Mouse (Mus musculus) right cerebral cortex, adult 2 months (tissue): ENCODE results near the gene Olfr351.

Experiments
- DNase-seq, 2 experiments: peaks; one replicate each; pipeline ENCODE4 v3.0.0; 2021 to 2022; ENCODE audit warnings: low spot score in 2 of 2

Gene Olfr351

DNA sequence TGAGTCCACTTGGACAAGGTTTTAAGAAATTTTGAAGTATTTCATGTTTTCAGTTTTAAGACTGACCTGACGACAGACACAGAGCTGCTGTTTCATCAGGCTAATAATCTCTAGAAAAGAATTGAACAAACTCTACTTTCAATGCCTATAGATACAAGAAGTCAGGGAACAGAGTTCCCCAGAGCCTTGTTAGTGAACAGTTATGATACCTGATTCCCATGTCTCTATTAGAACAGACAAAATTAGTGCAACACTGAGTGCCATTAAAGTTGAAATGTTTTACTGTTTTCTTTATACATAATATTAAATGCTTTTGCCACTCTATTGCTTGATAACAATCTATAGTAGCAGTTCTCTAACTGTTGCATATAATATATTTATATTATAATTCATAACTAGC is at the start of gene Olfr351:
Olfr351 (minus strand) TSS at position 101 of the 400 bp plus-strand sequence.
- DNase-seq = no peak

GRCm38 (mm10) chr2:36905380-36905779 is 42.9 kb upstream of the Olfr351 start, which contains the start of gene Olfr354:
Gene Olfr354 (plus strand): TSS chr2:36905680.
- DNase-seq = no peak

DNA sequence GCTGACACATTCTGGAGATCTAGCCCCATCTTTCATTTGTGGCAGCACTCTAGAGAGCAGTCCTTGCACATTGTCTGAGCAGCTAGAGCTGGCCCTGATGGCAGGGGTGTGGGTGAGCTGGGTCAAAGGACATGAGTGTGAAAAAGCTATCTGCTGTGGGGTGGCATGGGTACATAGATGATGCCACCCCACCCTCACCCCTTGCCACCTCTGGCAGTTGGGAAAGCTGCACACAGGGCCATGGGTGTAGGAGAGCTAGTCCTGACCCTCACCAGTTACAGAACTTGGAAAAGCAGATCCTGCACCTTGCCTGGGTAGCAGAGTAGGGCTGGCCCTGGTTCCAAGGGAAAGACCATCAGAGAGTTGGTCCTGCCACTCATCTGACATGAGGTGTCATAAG is 34.7 kb upstream of the Olfr351 start:
- DNase-seq = no peak

GRCm38 (mm10) chr2:36892836-36893235 is 30.4 kb upstream of the Olfr351 start, which contains the start of gene Olfr353:
Gene Olfr353 (minus strand): TSS chr2:36892936.
- no peak for DNase-seq

- DNase-seq = no peak
Observed at GRCm38 (mm10) chr2:36868160-36868559, 5.7 kb upstream of the Olfr351 start, which contains the start of gene Olfr352. Gene Olfr352 (plus strand): TSS chr2:36868460.

GRCm38 (mm10) chr2:36846010-36846409 is 16.4 kb downstream of the Olfr351 start, which contains the start of gene Olfr350:
Gene Olfr350 (plus strand): TSS chr2:36846310.
- DNase-seq = no peak

DNA sequence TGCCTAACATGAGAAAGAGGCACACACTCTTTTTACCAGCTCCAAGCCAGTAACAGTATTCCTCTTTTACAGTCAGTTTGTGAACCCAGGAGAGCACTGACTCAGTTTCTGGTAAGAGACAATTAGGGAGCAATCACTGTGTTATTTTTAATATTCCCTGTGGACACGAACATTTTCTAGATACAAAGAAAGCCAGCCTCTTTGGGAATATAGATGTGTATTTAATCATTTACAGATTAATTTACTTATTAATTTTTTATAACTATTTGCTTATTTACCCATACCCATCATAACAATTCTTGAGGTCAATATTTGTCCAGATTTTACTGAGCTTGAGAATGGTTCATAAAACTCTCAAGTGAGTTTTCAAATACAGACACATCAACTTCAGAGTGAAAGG is 45.5 kb downstream of the Olfr351 start, which contains the start of gene Olfr3:
Olfr3 (minus strand) TSS at position 101 of the 400 bp plus-strand sequence.
- DNase-seq = no peak
